Mouse (Mus musculus): ENCODE data around the gene Runx2.

Runx2 gene

DNA sequence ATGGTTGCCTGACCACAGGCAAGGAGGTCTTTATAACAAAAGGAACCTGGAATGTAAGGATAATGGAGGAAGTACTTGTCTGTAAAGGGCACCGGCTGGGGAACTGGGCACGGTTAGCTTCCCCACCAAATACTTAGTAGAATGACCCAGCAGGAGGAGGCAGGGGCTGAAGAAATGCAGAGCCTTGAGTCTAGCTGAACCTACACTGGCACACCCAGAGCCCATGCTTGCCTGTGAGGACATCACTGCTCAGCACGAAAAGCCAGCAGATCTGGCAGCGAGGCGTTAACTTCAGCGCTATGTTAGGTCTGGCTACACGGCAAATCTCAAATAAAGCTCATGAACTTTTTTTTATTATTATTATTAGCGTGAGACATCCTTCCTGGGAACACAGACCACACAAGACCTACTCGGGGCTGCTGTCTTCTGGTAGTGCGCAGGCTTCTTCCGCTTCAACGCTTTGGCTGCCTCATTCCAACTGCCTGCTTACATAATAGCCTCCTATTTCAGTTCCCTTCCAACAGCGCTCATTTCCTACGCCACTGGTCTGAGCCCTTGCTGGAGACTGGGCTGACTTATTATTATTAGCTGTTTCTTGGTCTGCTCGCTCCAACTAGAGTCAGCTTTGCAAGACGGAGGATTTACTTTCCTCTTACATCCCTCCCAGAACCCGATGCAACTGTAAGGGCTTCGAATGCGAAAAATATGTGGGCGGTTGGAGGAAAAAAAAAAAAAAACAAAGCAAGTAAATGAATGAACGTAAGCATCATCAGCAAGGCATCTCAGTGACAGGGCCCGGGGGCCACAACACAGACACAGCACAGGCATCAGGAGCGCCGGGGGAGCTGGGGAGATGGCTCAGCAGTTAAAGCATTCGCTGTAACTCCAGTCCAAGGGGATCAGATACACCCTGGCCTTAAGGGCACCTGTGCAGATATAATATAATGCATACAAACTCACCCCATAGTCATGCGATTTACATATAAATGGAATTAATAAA is 200.6 kb downstream of the Runx2 start:
- peak; percentile 31 for DNase-seq

DNA sequence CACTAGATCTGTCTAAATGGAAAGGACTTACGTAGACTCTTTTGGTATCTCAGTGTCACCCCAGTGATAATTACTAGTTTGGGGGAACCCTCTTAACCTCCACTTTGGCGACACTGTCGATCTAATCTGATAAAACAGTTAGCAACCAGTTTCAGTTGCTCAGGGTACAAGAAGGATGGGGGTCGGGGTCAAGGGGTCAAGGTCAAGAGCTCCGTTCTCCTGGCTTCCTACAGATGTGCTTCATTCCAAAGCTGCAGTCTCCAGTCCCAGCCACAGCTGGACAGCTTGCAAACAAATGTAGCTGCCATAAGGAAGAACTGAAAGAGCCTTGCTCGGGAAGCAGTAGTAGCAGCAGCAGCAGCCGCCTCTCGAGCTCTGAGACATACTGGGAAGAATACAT is 202.0 kb downstream of the Runx2 start:
- DNase-seq = no peak

DNA sequence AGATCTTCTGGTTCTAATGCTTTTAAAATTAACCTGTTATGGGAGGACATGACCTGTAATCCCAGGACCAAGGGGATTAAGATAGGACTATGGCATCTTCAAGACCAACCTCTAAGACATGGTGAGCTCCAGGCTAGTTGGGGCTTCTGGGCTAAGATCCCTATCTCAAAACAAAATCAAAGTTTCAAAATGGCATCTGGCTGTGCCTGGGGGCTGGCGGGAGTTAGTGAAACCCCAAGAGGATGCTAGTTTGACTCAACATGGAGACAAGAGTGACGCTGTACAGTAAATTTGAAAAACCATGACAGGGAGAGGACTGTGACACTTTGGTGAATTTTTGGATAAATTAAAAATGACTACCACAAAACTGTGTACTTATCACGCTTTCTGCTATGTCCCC is 202.6 kb downstream of the Runx2 start:
- DNase-seq = no peak

DNA sequence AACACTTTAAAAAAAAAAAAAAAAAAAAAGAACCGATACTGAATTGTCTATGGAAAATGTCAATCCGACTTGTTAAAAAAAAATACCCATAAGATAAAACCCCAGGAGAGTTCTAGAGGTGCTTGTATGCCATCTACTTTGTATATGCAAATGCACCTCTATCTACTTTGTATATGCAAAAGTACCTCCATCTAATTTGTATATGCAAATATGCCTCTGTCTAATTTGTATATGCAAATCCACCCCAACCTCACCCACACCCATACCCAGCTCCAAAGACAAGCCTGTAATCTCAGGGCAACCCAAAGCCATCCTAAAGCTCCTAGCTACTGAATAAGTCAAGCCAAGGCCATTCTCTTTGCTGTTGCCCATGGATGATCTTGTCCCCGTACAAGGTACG is 203.1 kb downstream of the Runx2 start:
- DNase-seq = no peak

DNA sequence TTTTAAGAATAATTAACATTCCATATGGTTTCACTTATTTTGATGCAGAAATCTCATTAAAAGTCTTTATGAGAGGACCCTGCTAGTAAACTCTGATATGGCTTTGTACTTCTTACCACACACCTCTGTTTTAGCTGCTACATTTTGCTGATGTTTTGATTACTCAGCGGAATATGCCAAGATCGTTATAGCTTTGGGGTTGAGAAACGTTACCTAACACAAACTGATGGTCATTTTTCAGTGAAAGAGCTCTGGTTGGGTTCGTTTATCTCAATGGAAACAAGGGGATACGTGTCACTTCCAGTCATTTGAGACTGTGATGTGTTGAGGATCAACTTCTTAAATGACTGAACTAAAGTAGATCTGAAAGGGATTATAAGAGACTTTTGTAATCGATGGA is 203.8 kb downstream of the Runx2 start:
- DNase-seq = no peak

DNA sequence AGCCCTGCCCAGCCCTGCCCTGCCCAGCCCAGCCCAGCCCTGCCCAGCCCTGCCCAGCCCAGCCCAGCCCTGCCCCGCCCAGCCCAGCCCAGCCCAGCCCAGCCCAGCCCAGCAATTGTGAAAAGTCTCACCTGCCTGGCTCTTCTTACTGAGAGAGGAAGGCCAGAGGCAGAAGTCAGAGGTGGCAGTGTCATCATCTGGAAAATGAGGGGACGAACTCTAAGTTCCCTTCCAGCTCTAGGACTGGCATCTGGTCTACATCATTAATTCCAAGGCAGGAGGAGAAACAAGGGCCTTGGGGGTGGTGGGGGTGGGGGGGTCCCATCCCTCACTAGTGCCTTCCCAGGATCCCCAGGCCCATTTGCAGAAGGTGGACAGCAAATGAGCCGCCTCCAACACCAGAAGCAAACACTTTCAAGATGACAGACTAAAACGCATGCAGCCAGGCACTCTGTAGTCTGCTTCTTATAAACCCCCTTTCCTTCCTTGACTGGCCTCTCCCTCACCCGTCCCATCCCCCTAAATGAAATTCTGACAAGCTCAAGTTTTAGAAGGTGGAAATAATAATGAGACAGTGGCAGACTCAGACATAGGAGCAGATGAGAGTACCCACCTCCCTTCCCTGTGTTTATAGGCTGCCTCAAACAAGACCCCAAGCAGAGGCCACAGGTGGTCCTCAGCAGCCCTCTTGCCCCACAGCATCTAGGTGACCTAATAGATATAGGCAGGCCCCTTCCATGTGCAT is 204.5 kb downstream of the Runx2 start:
- no peak for DNase-seq

DNA sequence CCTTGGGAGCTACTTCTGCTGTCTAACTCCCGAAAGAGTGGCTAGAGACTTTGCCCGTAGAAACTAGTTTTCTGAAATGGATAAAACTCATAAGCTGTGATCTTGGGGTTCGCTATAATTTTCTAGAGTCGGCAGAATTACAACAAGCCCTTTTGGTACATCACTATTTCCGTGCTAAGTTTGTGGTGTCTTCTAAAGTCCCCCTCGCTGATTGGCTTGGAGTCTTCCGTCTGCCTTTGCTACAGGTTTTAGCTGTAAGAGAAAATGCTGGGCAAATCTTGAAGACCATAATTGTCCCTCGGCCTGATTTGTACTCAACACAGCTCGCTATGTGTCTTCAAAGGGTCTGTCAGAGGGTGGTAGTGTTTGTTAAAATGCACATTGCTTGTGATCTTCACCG is 205.2 kb downstream of the Runx2 start:
- DNase-seq = no peak

DNA sequence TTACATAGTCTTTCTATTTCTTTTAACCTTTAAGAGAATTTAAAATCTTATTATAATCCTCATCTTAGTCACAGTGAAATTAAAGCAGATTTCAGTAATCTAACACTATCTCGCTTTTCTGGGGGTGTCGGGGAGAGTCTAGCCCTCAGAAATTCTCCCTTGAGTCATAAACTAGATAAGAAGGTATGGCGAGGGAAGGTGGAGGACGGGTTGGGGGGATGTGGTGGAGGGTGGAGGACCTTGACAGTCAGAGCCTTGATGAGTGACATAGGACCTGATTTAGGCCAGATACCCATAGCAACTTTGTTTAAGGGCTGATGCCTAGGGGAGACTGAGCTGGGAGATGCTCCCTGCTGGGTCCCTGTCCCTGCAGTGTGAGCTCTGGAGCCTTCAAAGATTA is 205.7 kb downstream of the Runx2 start:
- DNase-seq = no peak

DNA sequence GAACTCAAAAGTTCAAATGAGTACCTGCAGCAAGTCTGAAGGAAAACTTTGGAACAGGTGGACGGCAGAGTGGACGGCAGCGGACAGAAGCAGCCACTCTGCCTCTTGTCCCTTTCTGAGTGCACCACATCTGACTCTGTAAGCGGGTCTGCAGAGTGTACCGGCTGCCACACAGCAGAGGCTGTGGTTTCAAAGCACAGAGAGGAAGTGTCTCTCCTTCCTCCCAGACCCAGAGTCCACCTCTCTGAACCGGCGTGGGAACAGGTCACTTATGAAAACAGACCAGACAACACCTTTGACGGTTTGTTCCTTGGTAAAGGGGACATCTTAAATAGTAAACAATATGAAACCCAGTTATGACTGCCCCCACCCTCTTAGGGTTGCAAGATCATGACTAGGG is 207.2 kb downstream of the Runx2 start:
- no peak for DNase-seq

DNA sequence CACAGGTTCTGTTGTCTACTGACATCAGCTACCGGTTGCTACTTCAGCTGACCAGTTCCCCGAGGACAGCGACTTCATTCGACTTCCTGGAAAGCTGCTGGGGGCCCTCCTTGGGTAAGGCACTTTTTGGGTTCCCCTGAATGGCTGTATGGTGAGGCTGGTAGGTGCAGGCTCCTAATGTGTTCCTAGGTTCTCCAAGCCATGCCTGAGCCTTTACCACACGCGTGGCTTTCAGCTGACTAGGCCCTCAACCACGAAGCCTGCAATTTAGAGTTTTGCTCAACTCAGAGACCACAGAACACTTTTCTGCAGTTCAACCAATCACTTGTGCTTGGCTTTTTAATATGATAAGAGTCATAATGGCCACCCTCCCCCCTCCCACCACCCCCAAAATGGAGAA is 208.4 kb downstream of the Runx2 start:
- no peak for DNase-seq

DNA sequence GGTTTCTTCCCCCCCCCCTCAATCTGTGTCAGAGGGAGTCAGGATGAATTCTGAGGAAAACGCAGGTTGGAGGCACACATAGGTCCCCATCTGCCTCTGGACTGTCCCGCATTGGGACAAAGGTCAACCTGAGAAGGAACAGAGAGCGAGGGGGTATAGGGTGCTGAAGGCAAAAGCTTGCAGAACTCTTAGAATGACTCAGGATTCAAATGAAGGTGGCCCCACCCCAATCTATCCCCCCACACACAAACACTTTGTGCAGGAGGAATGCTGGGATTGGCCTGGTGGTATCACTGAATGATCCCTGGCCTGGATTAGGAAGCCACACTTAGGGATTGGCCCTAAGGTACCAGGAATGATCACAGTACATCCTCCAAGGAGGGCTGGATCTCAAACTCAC is 208.8 kb downstream of the Runx2 start:
- no peak for DNase-seq

DNA sequence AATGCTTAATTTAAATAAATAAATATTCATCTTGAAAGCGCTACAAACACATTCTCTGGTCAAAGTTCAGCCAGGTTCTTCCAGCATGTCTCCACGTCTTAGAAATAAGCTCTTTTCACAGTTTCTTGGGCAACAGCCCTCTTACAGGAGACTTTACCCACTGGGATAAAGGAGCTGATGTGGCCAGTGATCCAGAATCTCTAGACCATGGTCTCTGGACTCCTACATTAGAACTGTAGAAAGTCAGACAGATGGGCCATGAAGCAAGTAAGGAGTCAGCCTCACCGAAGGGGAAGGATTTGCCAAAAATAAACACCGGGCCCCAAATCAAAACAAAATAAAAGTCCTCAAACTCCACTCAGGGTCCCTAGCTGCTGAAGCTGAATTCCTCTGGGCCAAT is 211.4 kb downstream of the Runx2 start:
- no peak for DNase-seq

DNA sequence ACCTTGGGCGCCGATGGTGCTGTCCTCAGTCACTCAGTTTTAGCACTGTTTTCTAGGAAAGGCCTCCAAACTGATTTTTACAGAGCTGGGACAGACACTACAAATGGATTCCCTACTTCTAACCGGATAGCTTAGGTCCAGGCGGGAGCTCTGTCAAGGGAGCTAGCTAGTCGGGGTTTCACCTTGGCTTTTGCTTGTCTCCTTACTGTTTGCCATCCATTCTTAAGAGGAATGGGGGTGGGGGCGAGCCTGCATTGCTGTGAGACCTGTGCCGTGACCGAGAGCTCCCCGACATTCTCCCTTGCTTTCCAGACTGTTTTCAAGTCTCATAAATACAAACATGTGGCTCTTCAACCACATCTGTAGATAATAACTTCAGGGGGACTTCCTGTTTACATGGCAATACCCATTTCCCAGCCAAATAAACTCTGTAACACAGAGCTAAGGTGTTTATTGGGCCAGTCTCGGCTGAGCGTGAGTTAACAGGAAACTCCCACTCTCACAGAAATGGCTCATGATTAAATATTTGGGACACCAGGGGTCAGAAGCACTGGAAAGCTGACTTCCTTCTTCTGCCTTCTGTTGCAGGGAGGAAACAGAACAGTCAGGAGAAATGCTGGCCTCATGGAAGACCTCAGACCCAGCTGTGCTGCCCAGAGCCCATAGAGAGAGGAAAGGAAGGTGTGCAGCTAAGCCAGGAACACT is 213.1 kb downstream of the Runx2 start:
- no peak for DNase-seq

DNA sequence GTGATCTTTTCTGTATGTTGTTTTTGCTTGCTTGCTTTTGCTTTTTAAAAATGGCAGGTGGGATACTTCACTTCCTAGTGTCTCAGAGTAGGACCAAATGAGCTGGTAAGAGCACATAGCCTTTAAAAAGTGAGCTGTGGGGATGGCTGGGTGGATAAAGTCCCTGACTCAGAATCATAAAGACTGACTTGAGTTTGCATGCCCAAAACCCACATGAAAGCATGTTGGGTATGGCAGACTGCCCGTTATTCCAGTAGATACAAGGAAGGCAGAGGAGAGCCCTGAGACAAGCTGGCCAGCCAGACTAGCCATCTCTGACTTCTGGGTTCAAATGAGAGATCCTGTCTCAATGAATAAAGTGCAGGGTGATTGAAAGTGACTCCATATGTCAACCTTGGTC is 214.7 kb downstream of the Runx2 start:
- no peak for DNase-seq

DNA sequence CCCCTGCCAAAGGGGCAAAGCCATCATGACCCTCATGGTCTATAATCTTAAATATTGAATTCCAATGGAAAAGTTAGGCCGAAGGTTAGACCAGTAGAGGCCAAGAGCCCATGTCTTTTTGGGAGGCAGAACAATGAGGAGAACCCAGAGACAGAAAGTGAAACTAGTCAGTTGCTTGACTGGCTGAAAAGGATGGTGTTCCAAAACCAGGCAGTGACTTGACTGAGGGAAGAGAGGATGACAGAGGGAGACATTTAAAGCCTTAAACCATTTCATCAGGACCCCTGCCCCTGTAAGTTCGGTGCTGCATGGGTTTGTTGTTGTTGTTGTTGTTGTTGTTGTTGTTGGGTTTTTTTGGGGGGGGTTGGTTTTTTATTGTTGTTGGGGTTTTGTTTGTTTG is 215.5 kb downstream of the Runx2 start:
- DNase-seq = no peak

DNA sequence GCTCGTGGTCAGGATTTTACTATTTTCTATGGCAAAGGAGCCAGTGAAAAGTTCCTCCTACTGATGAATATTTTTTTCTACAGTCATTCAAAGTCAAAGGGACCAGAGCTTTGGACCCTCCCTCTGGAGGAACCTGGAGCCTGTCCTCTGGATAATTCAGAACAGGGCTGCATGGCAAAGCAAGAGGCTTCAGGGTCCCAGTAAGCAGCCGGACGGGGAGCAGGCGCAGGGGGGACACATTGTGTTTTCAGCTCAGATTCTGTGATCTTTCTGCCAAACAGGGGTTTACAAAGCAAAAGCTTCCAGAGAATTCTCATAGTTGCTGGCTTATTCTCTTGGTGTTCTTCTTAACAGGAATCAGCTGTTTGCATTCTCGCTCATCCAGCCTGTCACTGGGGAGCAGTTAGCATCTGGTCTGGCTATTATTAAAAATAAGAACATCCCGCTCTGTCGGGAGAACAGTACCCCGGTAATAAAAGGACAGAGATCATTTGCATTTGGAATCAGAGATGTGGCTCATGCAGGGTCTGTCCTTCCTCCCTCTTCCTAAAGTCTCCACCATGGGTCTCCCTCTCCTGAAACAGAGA is 216.6 kb downstream of the Runx2 start:
- DNase-seq = no peak

DNA sequence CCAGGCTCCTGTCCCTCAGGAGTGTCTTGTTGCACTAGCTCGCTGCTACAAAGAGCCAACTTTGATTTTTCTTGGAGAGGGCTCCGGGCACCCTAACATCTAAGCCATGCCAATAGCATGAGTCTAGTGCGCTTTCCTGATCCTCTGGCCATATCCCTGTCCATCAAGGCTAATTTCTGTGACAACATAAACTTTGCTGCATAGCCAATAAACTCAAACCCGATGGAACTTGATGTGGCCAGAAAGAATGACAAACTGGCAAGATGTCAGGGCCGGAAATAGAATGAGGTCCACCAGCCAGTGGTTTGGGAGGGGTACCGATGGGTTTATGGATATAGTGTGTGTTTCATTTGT is 221.9 kb downstream of the Runx2 start:
- DNase-seq = no peak

DNA sequence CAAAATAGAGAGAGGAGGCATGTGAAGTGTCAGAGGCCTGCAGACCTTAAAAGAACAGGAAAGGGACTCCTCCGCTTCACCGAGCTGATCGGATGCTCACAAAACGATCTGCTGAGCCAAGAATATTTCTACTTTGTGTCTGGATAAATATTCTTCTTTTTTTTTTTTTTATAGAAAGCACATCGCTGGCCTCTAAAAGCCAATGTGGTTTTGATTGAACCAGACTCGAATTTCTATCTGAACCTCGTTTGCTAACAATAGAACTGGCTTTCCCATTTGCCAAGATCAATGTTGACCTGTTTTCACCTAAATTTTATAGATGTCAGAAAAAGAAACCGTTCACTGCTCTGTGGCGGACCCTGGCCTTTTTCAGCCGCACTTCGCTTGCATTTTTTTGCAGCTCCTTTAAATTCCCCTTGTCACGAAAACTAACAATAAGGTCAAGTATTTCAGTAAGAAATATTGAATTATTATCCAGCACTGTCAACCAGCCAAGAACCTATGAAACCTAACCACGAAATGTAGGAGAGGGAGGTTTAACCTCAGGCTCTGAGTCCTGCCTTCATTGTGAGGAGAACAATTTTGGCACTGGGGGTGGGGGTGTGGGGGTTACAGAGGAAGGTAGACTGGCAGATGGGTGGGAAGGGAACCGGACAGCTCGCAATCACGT is 222.4 kb downstream of the Runx2 start:
- no peak for DNase-seq

DNA sequence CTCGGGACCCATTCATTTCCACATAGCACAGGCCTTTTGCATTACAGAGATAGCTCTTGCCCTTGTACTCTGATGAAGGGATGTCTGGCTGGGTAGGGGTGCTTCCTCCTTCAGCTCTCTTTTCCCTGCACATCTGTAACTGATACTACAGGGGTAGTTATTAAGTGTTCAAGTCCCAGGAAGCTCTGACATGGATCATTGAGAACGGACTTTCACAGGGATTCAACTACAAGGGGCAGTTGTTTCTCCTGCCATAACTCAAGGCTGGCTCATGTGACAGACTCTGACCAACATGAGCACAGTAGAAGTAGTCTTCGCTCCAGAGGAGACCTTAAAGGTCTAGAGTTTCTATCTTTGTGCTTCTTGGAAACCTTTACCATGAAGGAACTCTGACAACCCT is 226.1 kb downstream of the Runx2 start:
- DNase-seq = no peak

DNA sequence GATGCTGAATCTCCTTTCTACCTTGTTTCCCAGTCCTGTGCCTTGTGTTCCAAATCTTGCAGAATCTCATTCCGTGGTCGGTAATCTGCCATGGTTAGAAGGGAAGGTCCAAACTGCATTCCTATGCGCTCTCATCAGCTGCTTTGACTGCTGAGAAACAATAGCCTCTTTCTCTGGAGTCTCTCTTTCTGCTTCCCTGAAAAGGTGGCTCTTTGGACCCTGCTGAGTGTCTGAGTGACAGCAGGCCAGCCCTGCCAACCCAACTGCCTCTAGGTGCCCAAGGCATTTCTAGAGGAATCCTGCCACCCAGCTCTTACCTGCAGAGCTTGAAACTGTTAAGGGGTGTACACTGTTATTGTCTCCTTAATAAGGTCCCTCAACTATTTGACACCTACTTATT is 226.6 kb downstream of the Runx2 start:
- DNase-seq = no peak

DNA sequence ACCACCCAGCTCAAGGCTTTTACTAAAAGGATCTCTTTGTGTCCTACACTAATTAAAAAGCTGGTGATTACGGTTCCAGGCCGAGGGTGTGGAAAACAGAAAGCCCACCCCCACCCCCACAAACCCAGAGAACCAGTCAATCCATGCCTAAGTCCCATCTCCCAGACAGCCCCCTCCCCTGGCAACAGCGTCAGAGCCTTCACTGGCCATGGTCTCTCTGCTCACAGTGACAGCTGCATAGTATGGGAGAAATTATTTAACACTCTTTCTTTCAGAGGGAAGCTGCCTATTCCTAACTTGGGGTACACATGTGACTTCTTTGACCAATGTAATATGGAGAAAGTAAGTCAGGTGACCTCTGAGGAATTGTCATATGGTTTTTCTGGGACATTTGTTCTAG is 228.4 kb downstream of the Runx2 start:
- no peak for DNase-seq

DNA sequence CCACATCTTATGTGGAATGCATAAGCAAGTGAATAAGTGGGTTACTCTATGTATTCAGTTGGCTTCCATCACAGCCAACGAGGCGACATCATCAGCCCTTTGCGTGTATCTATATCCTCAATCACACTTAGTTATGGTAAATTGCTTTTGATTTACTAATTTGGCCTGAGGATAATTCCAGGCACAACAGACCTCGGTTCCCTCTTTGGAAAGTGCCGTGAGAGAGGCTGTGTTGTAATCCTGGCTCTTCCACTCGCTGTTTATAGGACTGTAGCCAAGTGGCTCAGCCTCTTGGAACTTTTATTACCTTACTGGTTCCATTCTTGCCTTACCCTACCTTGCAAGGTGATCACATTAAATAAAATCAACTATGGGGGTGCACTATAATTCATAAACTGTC is 229.8 kb downstream of the Runx2 start:
- DNase-seq = no peak

DNA sequence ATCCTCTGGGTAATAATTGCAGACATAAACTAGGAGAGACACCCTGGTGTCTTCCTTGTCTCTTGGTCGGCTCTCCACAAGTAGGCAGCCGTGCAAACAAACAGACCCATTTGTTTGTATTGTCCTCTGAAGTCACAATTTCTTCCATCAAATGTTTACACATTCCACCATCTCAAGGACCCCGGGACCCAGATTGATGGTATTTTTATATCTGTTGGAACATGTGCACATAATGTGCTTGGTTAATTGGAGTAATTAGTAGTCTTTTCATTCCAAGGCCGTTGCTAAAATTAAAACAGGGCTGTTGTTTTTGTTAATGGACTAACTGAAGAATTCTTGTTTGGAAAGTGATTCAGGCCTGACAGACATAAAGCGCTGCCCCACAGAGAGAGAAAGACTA is 236.8 kb downstream of the Runx2 start:
- no peak for DNase-seq

Data from thymus, postnatal 4 days (tissue).